Mouse (Mus musculus) liver, adult 2 months (tissue): ENCODE data around the gene Tmem253. TPM values are rescaled to one million over a fixed set of nuclear protein-coding genes. Genes with fewer than 3 reads are reported as not detected.
"Not testable (repeated sequence)": the region's sequence is repeated elsewhere in the genome, so short reads cannot be mapped to it uniquely, and the experiment has no call there.

Experiments
- DNase-seq: peaks from one replicate; pipeline ENCODE4 v3.0.0-alpha.2; 2011; ENCODE audit warnings: low read depth, low spot score; ENCODE audit errors: extremely low read depth
- H3K27ac ChIP-seq: fragments of 200-500 bp; replicated peaks from 2 replicates; pipeline ENCODE4 v1.5.1; 2012; ENCODE audit warnings: low read depth, mild to moderate bottlenecking, control low read depth, inconsistent platforms, low read length; ENCODE audit not compliant: insufficient read depth
- H3K27me3 ChIP-seq: fragments of 200-500 bp; 2 replicates; pipeline ENCODE4 v1.6.1; 2012; ENCODE audit warnings: mild to moderate bottlenecking, moderate library complexity, low read length, inconsistent platforms; ENCODE audit not compliant: control insufficient read depth, insufficient read depth
- H3K36me3 ChIP-seq: fragments of 200-500 bp; 2 replicates; pipeline ENCODE4 v1.6.1; 2012; ENCODE audit warnings: low read length, inconsistent platforms; ENCODE audit not compliant: control insufficient read depth, insufficient read depth
- H3K4me1 ChIP-seq: fragments of 200-500 bp; 2 replicates; pipeline ENCODE4 v1.6.1; 2011; ENCODE audit warnings: low read length; ENCODE audit not compliant: control insufficient read depth, insufficient read depth
- H3K4me3 ChIP-seq: fragments of 200-500 bp; 2 replicates; pipeline ENCODE4 v1.5.1; 2011; ENCODE audit warnings: low read depth, mild to moderate bottlenecking, control low read depth, low read length, moderate library complexity; ENCODE audit not compliant: insufficient read depth
- H3K79me2 ChIP-seq: fragments of 200-500 bp; 2 replicates; pipeline ENCODE4 v1.6.1; 2012; ENCODE audit warnings: inconsistent platforms, mild to moderate bottlenecking, low read length, moderate library complexity; ENCODE audit not compliant: control insufficient read depth, insufficient read depth
- H3K9ac ChIP-seq: fragments of 200-500 bp; 2 replicates; pipeline ENCODE4 v1.6.1; 2012; ENCODE audit warnings: low read depth, mild to moderate bottlenecking, control low read depth, inconsistent platforms, low read length
- CTCF ChIP-seq: fragments of 200-500 bp; IDR thresholded peaks from 2 replicates; pipeline ENCODE4 v1.5.1; 2011; ENCODE audit warnings: low read depth, low read length, control low read depth
- POLR2A ChIP-seq: fragments of 200-500 bp; IDR thresholded peaks from 2 replicates; pipeline ENCODE4 v1.6.1; 2011; ENCODE audit warnings: low read length, control low read depth; ENCODE audit not compliant: insufficient read depth; ENCODE audit errors: extremely low read depth
- WGBS: fragments of 180-500 bp; shearing (Covaris S2); methylation state at CpG from one replicate; pipeline ENCODE4 v1.1.7; 2018; 5-methylcytosine and 5-hydroxymethylcytosine counted together
- polyA plus RNA-seq: library from polyadenylated mRNA; depleted of rRNA; stranded (reverse); fragments of >200 nt; gene quantifications from 2 replicates; pipeline ENCODE4 v1.2.3, GENCODE M21; 2012; rRNA removed
- total RNA-seq: library from RNA; depleted of rRNA; stranded (reverse); fragments of >200 nt; gene quantifications from 2 replicates; pipeline ENCODE4 v1.2.3, GENCODE M21; 2014; rRNA removed

Gene Tmem253
- total and polyA plus RNA-seq, 2 experiments, result 0.11 TPM; not detected in 1

- H3K27me3 ChIP-seq, result no peaks in the 10 kb centered on the region
- 87% methylated on average over 9 of the region's 9 CpGs for WGBS
- no peak overlapping the region for H3K9ac ChIP-seq
- H3K27ac ChIP-seq, result no peak overlapping the region
- peaks cover 2% of the 10 kb centered on the region for H3K4me1 ChIP-seq
- DNase-seq, result no peak
- TF ChIP-seq POLR2A (no peak), CTCF (no peak)
- H3K36me3 ChIP-seq, result no peaks in the 10 kb centered on the region
- no peak overlapping the region for H3K4me3 ChIP-seq
- H3K79me2 ChIP-seq, result no peaks in the 10 kb centered on the region
Measured at GRCm38 (mm10) chr14:52045966-52046565, 30.6 kb downstream of the Tmem253 start.

- not testable (repeated sequence) for H3K27ac ChIP-seq, H3K4me3 ChIP-seq
Measured at GRCm38 (mm10) chr14:52052720-52053119, 37.3 kb downstream of the Tmem253 start.

GRCm38 (mm10) chr14:52059982-52060381, 44.5 kb downstream of the Tmem253 start:
- Histone ChIP-seq H3K27ac (no peak overlapping the region), H3K36me3 (no peaks in the 10 kb centered on the region), H3K4me1 (no peaks in the 10 kb centered on the region; the same call in 1 of the 2 replicates), H3K9ac (no peak overlapping the region), H3K27me3 (no peaks in the 10 kb centered on the region), H3K79me2 (no peaks in the 10 kb centered on the region), H3K4me3 (no peak overlapping the region)
- DNase-seq, result no peak
- no peak for TF ChIP-seq CTCF
- no peak for TF ChIP-seq POLR2A
- 67% methylated on average over 4 of the region's 4 CpGs for WGBS

More at GRCm38 (mm10) chr14:52052720-52053119, 37.3 kb downstream of the Tmem253 start:
- H3K4me1 ChIP-seq, H3K9ac ChIP-seq, H3K79me2 ChIP-seq, H3K27me3 ChIP-seq, DNase-seq, H3K36me3 ChIP-seq: not testable (repeated sequence)
- WGBS, result 94% methylated on average over 3 of the region's 3 CpGs

- no peak for DNase-seq
- Histone ChIP-seq H3K36me3 (no peaks in the 10 kb centered on the region), H3K79me2 (no peaks in the 10 kb centered on the region), H3K4me3 (no peak overlapping the region), H3K27me3 (no peaks in the 10 kb centered on the region), H3K4me1 (no peaks in the 10 kb centered on the region; the same call in 1 of the 2 replicates), H3K9ac (no peak overlapping the region), H3K27ac (no peak overlapping the region)
- TF ChIP-seq CTCF (no peak), POLR2A (no peak)
- 100% methylated on average over 1 of the region's 1 CpGs for WGBS
Measured at GRCm38 (mm10) chr14:52060800-52061199, 45.3 kb downstream of the Tmem253 start.

GRCm38 (mm10) chr14:52061798-52062197, 46.3 kb downstream of the Tmem253 start:
- Histone ChIP-seq H3K4me3 (no peak overlapping the region), H3K36me3 (no peaks in the 10 kb centered on the region), H3K79me2 (no peaks in the 10 kb centered on the region), H3K27ac (no peak overlapping the region), H3K4me1 (no peaks in the 10 kb centered on the region; the same call in 1 of the 2 replicates), H3K9ac (no peak overlapping the region), H3K27me3 (no peaks in the 10 kb centered on the region)
- no peak for TF ChIP-seq CTCF
- no peak for TF ChIP-seq POLR2A
- 83% methylated on average over 8 of the region's 8 CpGs for WGBS
- no peak for DNase-seq

GRCm38 (mm10) chr14:52066135-52066534, 50.7 kb downstream of the Tmem253 start:
- no peak for DNase-seq
- Histone ChIP-seq H3K36me3 (no peaks in the 10 kb centered on the region), H3K27ac (no peak overlapping the region), H3K4me3 (no peak overlapping the region), H3K27me3 (no peaks in the 10 kb centered on the region), H3K79me2 (no peaks in the 10 kb centered on the region), H3K9ac (no peak overlapping the region), H3K4me1 (no peaks in the 10 kb centered on the region)
- TF ChIP-seq POLR2A, result no peak
- no peak for TF ChIP-seq CTCF
- 69% methylated on average over 4 of the region's 4 CpGs for WGBS

Other genes starting within 250 kb of the Tmem253 start
- not detected in 2 replicates for gene Ang4, start 242.1 kb upstream of the Tmem253 start, total RNA-seq
- gene Ang4, start 242.1 kb upstream of the Tmem253 start, polyA plus RNA-seq, result not detected in 2 replicates
- gene AY358078, start 215.6 kb upstream of the Tmem253 start, total RNA-seq, result not detected in 2 replicates
- gene AY358078, start 215.6 kb upstream of the Tmem253 start, polyA plus RNA-seq, result not detected in 2 replicates
- gene Ear6, start 162.0 kb upstream of the Tmem253 start, total RNA-seq, result not detected in 2 replicates
- gene Ear6, start 162.0 kb upstream of the Tmem253 start, polyA plus RNA-seq, result not detected in 2 replicates
- gene Mettl17, start 130.8 kb upstream of the Tmem253 start, total RNA-seq, result 14.0 and 23.2 TPM in 2 replicates
- 18.2 and 21.0 TPM in 2 replicates for gene Mettl17, start 130.8 kb upstream of the Tmem253 start, polyA plus RNA-seq
- gene Slc39a2, start 122.8 kb upstream of the Tmem253 start, total RNA-seq, result 0.65 and 1.4 TPM in 2 replicates
- 1.1 and 1.8 TPM in 2 replicates for gene Slc39a2, start 122.8 kb upstream of the Tmem253 start, polyA plus RNA-seq
- 1,230 and 1,535 TPM in 2 replicates for gene Ndrg2, start 101.5 kb upstream of the Tmem253 start, total RNA-seq
- gene Ndrg2, start 101.5 kb upstream of the Tmem253 start, polyA plus RNA-seq, result 1,907 and 2,831 TPM in 2 replicates
- gene Tppp2, start 97.2 kb upstream of the Tmem253 start, total RNA-seq, result not detected in 2 replicates
- not detected in 2 replicates for gene Tppp2, start 97.2 kb upstream of the Tmem253 start, polyA plus RNA-seq
- gene Rnase13, start 92.9 kb upstream of the Tmem253 start, total RNA-seq, result not detected in 2 replicates
- 0.22 and 0.24 TPM in 2 replicates for gene Rnase13, start 92.9 kb upstream of the Tmem253 start, polyA plus RNA-seq
- gene Arhgef40, start 30.9 kb upstream of the Tmem253 start, total RNA-seq, result 6.1 and 9.5 TPM in 2 replicates
- 12.5 and 16.1 TPM in 2 replicates for gene Arhgef40, start 30.9 kb upstream of the Tmem253 start, polyA plus RNA-seq
- gene Zfp219, start 5.1 kb downstream of the Tmem253 start, total RNA-seq, result 8.9 and 12.6 TPM in 2 replicates
- 27.8 and 31.4 TPM in 2 replicates for gene Zfp219, start 5.1 kb downstream of the Tmem253 start, polyA plus RNA-seq
- gene Olfr221, start 26.8 kb downstream of the Tmem253 start, total RNA-seq, result not detected in 2 replicates
- gene Olfr221, start 26.8 kb downstream of the Tmem253 start, polyA plus RNA-seq, result not detected in 2 replicates
- gene Hnrnpc, start 88.4 kb downstream of the Tmem253 start, total RNA-seq, result 77.5 and 84.4 TPM in 2 replicates
- gene Hnrnpc, start 88.4 kb downstream of the Tmem253 start, polyA plus RNA-seq, result 50.8 and 55.8 TPM in 2 replicates
- 0.55 and 1.2 TPM in 2 replicates for gene Rpgrip1, start 95.0 kb downstream of the Tmem253 start, total RNA-seq
- 0.35 and 0.50 TPM in 2 replicates for gene Rpgrip1, start 95.0 kb downstream of the Tmem253 start, polyA plus RNA-seq
- 13.6 and 16.0 TPM in 2 replicates for gene Supt16, start 181.8 kb downstream of the Tmem253 start, total RNA-seq
- gene Supt16, start 181.8 kb downstream of the Tmem253 start, polyA plus RNA-seq, result 3.9 and 5.3 TPM in 2 replicates
- gene Chd8, start 242.1 kb downstream of the Tmem253 start, total RNA-seq, result 20.4 and 22.7 TPM in 2 replicates
- 9.6 and 13.7 TPM in 2 replicates for gene Chd8, start 242.1 kb downstream of the Tmem253 start, polyA plus RNA-seq